In genomic region chr11:75116379-75116778, GRCm38 (mm10) we compare ENCODE assay signal across 24 mouse cellular contexts. TPM values are rescaled to one million over a fixed set of nuclear protein-coding genes. Genes with fewer than 3 reads are reported as not detected.
DNase-seq lines count a peak whose midpoint lies in the region; ATAC-seq lines count a peak whose summit lies in the region.
"Had no signal": no experiment of that assay in that cellular context is flagged by ENCODE, and none has a peak within 500 bp of the region (broad histone marks: within the 10 kb centered on the region; RNA-seq: fewer than 3 reads in every experiment).

No protein-coding gene starts in this region.

- 60% methylated on average over 6 of the region's 6 CpGs for WGBS in embryonic facial prominence, embryonic 14.5 days
- 88% methylated on average over 6 of the region's 6 CpGs for WGBS in embryonic facial prominence, embryonic 10.5 days
- 46% methylated on average over 6 of the region's 6 CpGs for WGBS in lung, embryonic 15.5 days
- 90% methylated on average over 6 of the region's 6 CpGs for WGBS in midbrain, embryonic 10.5 days

- no peaks in the 10 kb centered on the region for H3K9me3 ChIP-seq in embryonic facial prominence, embryonic 14.5 days (ENCODE audit: control insufficient read depth, low read length)
- H3K9me3 ChIP-seq in embryonic facial prominence, embryonic 10.5 days: no peaks in the 10 kb centered on the region
- no peaks in the 10 kb centered on the region for H3K9me3 ChIP-seq in lung, embryonic 15.5 days
- H3K9me3 ChIP-seq in midbrain, embryonic 10.5 days (replicated peaks): no peaks in the 10 kb centered on the region
- H3K9me3 ChIP-seq: embryonic facial prominence, embryonic 15.5 days; hindbrain, embryonic 12.5 days; hindbrain, embryonic 15.5 days had no signal

- peak; percentile 72 for DNase-seq in embryonic facial prominence, embryonic 14.5 days (ENCODE audit: low spot score)
- DNase-seq in embryonic facial prominence, embryonic 10.5 days (ENCODE audit: low spot score): no peak
- no peak for DNase-seq in lung, postnatal 4 days
- no peak for DNase-seq in midbrain, embryonic 10.5 days (ENCODE audit: low spot score)
- DNase-seq in cerebellum, adult 11 months: no peak
- DNase-seq: adrenal gland, postnatal 10 days; adrenal gland, postnatal 36 days; cerebellum, adult 2 months; cerebellum, adult 9-11 months; cerebellum, postnatal 25 days; embryo, embryonic 11 days; forebrain, postnatal 0 days; gastrocnemius, adult 2 months; gastrocnemius, postnatal 14 days had no signal

- no peak overlapping the region for H3K27ac ChIP-seq in embryonic facial prominence, embryonic 14.5 days (replicated peaks; ENCODE audit: low read depth, low read length)
- no peak overlapping the region for H3K27ac ChIP-seq in embryonic facial prominence, embryonic 10.5 days (replicated peaks)
- H3K27ac ChIP-seq in lung, embryonic 15.5 days: peak overlapping the region; percentile 41; the same call in 1 of the 2 replicates
- no peak overlapping the region for H3K27ac ChIP-seq in midbrain, embryonic 10.5 days (replicated peaks)
- H3K27ac ChIP-seq: embryonic facial prominence, embryonic 15.5 days; hindbrain, embryonic 12.5 days; hindbrain, embryonic 15.5 days had no signal

- H3K4me1 ChIP-seq in embryonic facial prominence, embryonic 14.5 days (ENCODE audit: control insufficient read depth, insufficient read depth, low read length): no peaks in the 10 kb centered on the region; the same call in 1 of the 2 replicates
- 0 out of 2 replicates have a peak, but pooled peaks cover 3% of the 10 kb centered on the region for H3K4me1 ChIP-seq in embryonic facial prominence, embryonic 10.5 days
- peaks cover 22% of the 10 kb centered on the region for H3K4me1 ChIP-seq in lung, embryonic 15.5 days
- H3K4me1 ChIP-seq in midbrain, embryonic 10.5 days: peaks cover 3% of the 10 kb centered on the region; the same call in 1 of the 2 replicates
- H3K4me1 ChIP-seq: hindbrain, embryonic 12.5 days; hindbrain, embryonic 15.5 days had no signal

- H3K4me3 ChIP-seq in embryonic facial prominence, embryonic 14.5 days (ENCODE audit: low read depth, low read length): no peak overlapping the region
- H3K4me3 ChIP-seq in embryonic facial prominence, embryonic 10.5 days: no peak overlapping the region
- H3K4me3 ChIP-seq in lung, embryonic 15.5 days: no peak overlapping the region
- H3K4me3 ChIP-seq in midbrain, embryonic 10.5 days: no peak overlapping the region
- H3K4me3 ChIP-seq: embryonic facial prominence, embryonic 15.5 days; gastrocnemius, adult 2 months; hindbrain, embryonic 12.5 days; hindbrain, embryonic 15.5 days had no signal

- no peak for ATAC-seq in embryonic facial prominence, embryonic 14.5 days (ENCODE audit: low read depth)
- ATAC-seq in lung, embryonic 15.5 days (ENCODE audit: borderline replicate concordance, extremely low read depth, low FRiP score, low TSS enrichment): no peak
- ATAC-seq in granulocyte monocyte progenitor cell, adult 5-6 weeks (replicated peaks; ENCODE audit: poor library complexity, severe bottlenecking): peak; percentile 77
- ATAC-seq: CD4-positive, CD25-positive, alpha-beta regulatory T cell, adult 4 months; forebrain, embryonic 14.5 days; forebrain, postnatal 0 days; Patski had no signal

- no peaks in the 10 kb centered on the region for H3K36me3 ChIP-seq in embryonic facial prominence, embryonic 14.5 days (ENCODE audit: control insufficient read depth, insufficient read depth, low read length)
- no peaks in the 10 kb centered on the region for H3K36me3 ChIP-seq in embryonic facial prominence, embryonic 10.5 days (replicated peaks)
- no peaks in the 10 kb centered on the region for H3K36me3 ChIP-seq in lung, embryonic 15.5 days
- peaks cover 5% of the 10 kb centered on the region; the same call in 1 of the 2 replicates for H3K36me3 ChIP-seq in midbrain, embryonic 10.5 days
- H3K36me3 ChIP-seq: embryonic facial prominence, embryonic 15.5 days; hindbrain, embryonic 12.5 days; hindbrain, embryonic 15.5 days had no signal

- H3K9ac ChIP-seq in embryonic facial prominence, embryonic 14.5 days (ENCODE audit: low read depth, low read length): no peak overlapping the region
- H3K9ac ChIP-seq in lung, embryonic 15.5 days: no peak overlapping the region
- H3K9ac ChIP-seq: embryonic facial prominence, embryonic 15.5 days; forebrain, postnatal 0 days; hindbrain, embryonic 12.5 days; hindbrain, embryonic 15.5 days had no signal

- no peaks in the 10 kb centered on the region for H3K27me3 ChIP-seq in embryonic facial prominence, embryonic 14.5 days (replicated peaks; ENCODE audit: control insufficient read depth, insufficient read depth, low read length)
- H3K27me3 ChIP-seq in embryonic facial prominence, embryonic 10.5 days (replicated peaks; ENCODE audit: low read depth, poor library complexity, severe bottlenecking): no peaks in the 10 kb centered on the region
- no peaks in the 10 kb centered on the region for H3K27me3 ChIP-seq in lung, embryonic 15.5 days
- H3K27me3 ChIP-seq in midbrain, embryonic 10.5 days (ENCODE audit: low read depth, poor library complexity, severe bottlenecking): no peaks in the 10 kb centered on the region
- H3K27me3 ChIP-seq: embryonic facial prominence, embryonic 15.5 days; hindbrain, embryonic 12.5 days; hindbrain, embryonic 15.5 days; Patski had no signal

- no peak overlapping the region for H3K4me2 ChIP-seq in embryonic facial prominence, embryonic 14.5 days (ENCODE audit: low read depth, low read length)
- no peak overlapping the region for H3K4me2 ChIP-seq in lung, embryonic 15.5 days
- H3K4me2 ChIP-seq: embryonic facial prominence, embryonic 15.5 days; heart, embryonic 11.5 days; hindbrain, embryonic 12.5 days; hindbrain, embryonic 15.5 days had no signal

RNA-seq across cellular contexts. Expression of gene Hic1, which starts 52.9 kb away (rescaled TPM):
- polyA plus RNA-seq in embryonic facial prominence, embryonic 14.5 days (2014; fragmentation: Nextera tagmentation; extraction: Ambion mirVana): 13.1 and 17.8 TPM in 2 replicates
- 0.23 and 1.3 TPM in 2 replicates for polyA plus RNA-seq in embryonic facial prominence, embryonic 10.5 days (2016; fragmentation: Nextera tagmentation; extraction: Ambion mirVana)
- polyA plus RNA-seq in lung, embryonic 15.5 days (2015; fragmentation: Nextera tagmentation; extraction: Ambion mirVana): 20.1 and 21.7 TPM in 2 replicates
- total RNA-seq in granulocyte monocyte progenitor cell, adult 5-6 weeks (2014; fragmentation: Nextera tagmentation): not detected in 2 replicates
- not detected in 2 replicates for total RNA-seq in granulocyte monocyte progenitor cell, adult 5-6 weeks (2017)
- polyA plus RNA-seq in midbrain, embryonic 10.5 days (2016; fragmentation: Nextera tagmentation; extraction: Ambion mirVana): 0.32 and 0.57 TPM in 2 replicates
- total RNA-seq: hematopoietic stem cell, adult 5-6 weeks had no signal
